Mouse (Mus musculus): ENCODE data around the gene Hlcs. TPM values are rescaled to one million over a fixed set of nuclear protein-coding genes. Genes with fewer than 3 reads are reported as not detected.
"Not testable (repeated sequence)": the region's sequence is repeated elsewhere in the genome, so short reads cannot be mapped to it uniquely, and the experiment has no call there.

The Hlcs gene
- polyA plus RNA-seq, 1 experiment from 2014 or later: 7.1 TPM

- ATAC-seq (replicated peaks; ENCODE audit: low FRiP score) (no peak), DNase-seq (ENCODE audit: low spot score) (no peak)
- Histone ChIP-seq H3K4me2 (no peak overlapping the region), H3K9me3 (ENCODE audit: control insufficient read depth, low read length) (no peaks in the 10 kb centered on the region), H3K27ac (ENCODE audit: low read depth, low read length) (no peak overlapping the region), H3K27me3 (replicated peaks; ENCODE audit: control insufficient read depth, insufficient read depth, low read length) (no peaks in the 10 kb centered on the region), H3K9ac (ENCODE audit: low read depth, low read length) (no peak overlapping the region), H3K36me3 (ENCODE audit: control insufficient read depth, insufficient read depth, low read length) (no peaks in the 10 kb centered on the region), H3K4me1 (replicated peaks; ENCODE audit: control insufficient read depth, insufficient read depth, low read length) (no peaks in the 10 kb centered on the region), H3K4me3 (ENCODE audit: low read depth, low read length) (no peak overlapping the region)
- WGBS: 72% methylated on average over 11 of the region's 11 CpGs
Measured at GRCm38 (mm10) chr16:94349588-94350286, 36.4 kb upstream of the Hlcs start.

DNA sequence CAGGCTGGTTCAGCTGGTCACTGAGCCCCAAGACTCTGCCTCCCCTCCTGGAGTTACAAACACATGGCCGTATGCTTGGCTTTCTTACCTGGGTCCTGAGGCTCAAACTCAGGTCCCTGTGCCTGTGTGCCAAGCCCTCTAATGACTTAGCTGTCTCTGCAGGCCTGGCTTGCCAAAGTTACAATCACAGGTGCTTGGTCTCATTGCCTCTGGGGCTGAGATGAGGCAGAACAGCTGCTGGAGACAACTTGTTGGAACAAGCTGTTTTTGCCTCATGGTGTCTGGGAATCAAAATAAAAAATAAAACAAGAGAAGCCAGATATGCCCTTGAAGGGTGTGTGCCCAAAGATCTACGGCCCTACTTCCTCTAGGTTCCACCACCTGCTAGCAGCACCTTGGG, 35.4 kb upstream of the Hlcs start:
- Histone ChIP-seq H3K9me3 (ENCODE audit: control insufficient read depth, low read length) (no peaks in the 10 kb centered on the region), H3K36me3 (ENCODE audit: control insufficient read depth, insufficient read depth, low read length) (no peaks in the 10 kb centered on the region), H3K4me1 (replicated peaks; ENCODE audit: control insufficient read depth, insufficient read depth, low read length) (no peaks in the 10 kb centered on the region), H3K27ac (ENCODE audit: low read depth, low read length) (no peak overlapping the region), H3K4me2 (no peak overlapping the region), H3K27me3 (replicated peaks; ENCODE audit: control insufficient read depth, insufficient read depth, low read length) (no peaks in the 10 kb centered on the region), H3K4me3 (ENCODE audit: low read depth, low read length) (no peak overlapping the region), H3K9ac (ENCODE audit: low read depth, low read length) (no peak overlapping the region)
- no peak for DNase-seq (ENCODE audit: low spot score)
- no peak for ATAC-seq (replicated peaks; ENCODE audit: low FRiP score)
- WGBS: 79% methylated on average over 2 of the region's 2 CpGs

- no peaks in the 10 kb centered on the region for H3K36me3 ChIP-seq (ENCODE audit: control insufficient read depth, insufficient read depth, low read length)
- no peaks in the 10 kb centered on the region for H3K9me3 ChIP-seq (ENCODE audit: control insufficient read depth, low read length)
- H3K4me1 ChIP-seq (replicated peaks; ENCODE audit: control insufficient read depth, insufficient read depth, low read length): no peaks in the 10 kb centered on the region
- 71% methylated on average over 7 of the region's 7 CpGs for WGBS
- DNase-seq (ENCODE audit: low spot score) (no peak), ATAC-seq (replicated peaks; ENCODE audit: low FRiP score) (no peak)
- no peak overlapping the region for H3K27ac ChIP-seq (ENCODE audit: low read depth, low read length)
- no peak overlapping the region for H3K4me3 ChIP-seq (ENCODE audit: low read depth, low read length)
- H3K27me3 ChIP-seq (replicated peaks; ENCODE audit: control insufficient read depth, insufficient read depth, low read length): no peaks in the 10 kb centered on the region
- H3K4me2 ChIP-seq: no peak overlapping the region
- H3K9ac ChIP-seq (ENCODE audit: low read depth, low read length): no peak overlapping the region
Measured at GRCm38 (mm10) chr16:94347080-94347731, 33.8 kb upstream of the Hlcs start.

DNA sequence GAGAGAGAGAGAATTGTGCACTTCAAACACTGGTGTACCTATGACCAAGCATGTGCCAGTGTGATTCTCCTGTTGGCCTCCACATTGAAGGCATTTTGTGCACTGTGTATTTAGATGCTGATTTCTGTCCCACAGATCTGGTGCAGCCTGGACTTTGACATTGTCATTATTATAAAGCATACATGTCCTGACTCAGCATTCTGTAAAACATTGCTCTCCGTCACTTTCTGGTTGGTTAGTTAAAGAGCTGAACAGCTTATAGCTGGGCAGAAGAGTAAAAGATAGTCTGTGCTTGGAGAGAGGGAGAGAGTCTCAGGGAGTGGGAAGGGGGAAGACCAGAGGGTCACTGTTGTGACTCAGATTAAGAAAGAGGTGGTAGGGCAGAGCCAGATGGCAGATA, 32.4 kb upstream of the Hlcs start:
- Histone ChIP-seq H3K9ac (ENCODE audit: low read depth, low read length) (no peak overlapping the region), H3K27me3 (replicated peaks; ENCODE audit: control insufficient read depth, insufficient read depth, low read length) (no peaks in the 10 kb centered on the region), H3K36me3 (ENCODE audit: control insufficient read depth, insufficient read depth, low read length) (no peaks in the 10 kb centered on the region), H3K4me1 (replicated peaks; ENCODE audit: control insufficient read depth, insufficient read depth, low read length) (no peaks in the 10 kb centered on the region), H3K27ac (ENCODE audit: low read depth, low read length) (no peak overlapping the region), H3K4me3 (ENCODE audit: low read depth, low read length) (no peak overlapping the region), H3K4me2 (no peak overlapping the region), H3K9me3 (ENCODE audit: control insufficient read depth, low read length) (no peaks in the 10 kb centered on the region)
- no peak for ATAC-seq (replicated peaks; ENCODE audit: low FRiP score)
- no peak for DNase-seq (ENCODE audit: low spot score)
- WGBS: 64% methylated on average over 1 of the region's 1 CpGs

DNA sequence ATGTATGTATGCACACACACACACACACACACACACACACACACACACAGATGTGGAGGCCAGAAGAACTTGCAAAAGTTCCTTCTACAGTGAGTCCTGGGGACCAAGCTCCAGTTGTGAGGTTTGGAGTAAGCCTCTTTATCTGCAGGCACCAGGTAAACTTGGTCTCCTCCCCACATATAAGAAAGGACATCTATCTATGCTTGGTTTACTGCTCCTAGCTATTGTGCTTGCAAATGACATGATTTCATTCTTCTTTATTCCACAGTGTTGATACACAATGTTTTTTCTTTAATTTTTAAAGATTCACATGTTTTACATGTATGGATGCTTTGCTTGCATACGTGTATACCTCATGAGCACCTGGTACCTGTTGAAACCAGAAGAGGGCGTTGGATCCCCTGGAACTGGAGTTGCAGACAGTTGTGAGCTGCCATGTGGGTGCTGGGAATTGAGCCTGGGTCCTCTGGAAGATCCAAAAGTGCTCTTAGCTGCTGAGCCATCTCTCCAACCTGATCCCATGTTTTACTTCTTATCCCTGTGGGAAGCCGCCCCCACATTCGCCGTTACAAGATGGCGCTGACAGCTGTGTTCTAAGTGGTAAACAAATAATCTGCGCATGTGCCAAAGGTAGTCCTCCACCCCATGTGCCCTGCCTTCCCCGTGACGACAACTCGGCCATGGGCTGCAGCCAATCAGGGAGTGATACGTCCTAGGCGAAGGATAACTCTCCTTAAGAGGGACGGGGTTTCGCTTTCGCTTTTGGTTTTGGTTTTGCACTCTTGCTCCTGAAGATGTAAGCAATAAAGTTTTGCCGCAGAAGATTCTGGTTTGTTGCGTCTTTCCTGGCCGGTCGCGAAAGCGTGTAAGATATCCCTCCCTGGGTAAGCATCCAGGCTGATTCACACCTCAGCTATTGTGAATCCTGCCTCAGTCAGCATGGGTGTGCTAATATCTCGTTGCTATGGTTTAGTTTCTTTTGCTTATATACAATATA, 26.1 kb upstream of the Hlcs start:
- not testable (repeated sequence) for H3K36me3 ChIP-seq (ENCODE audit: control insufficient read depth, insufficient read depth, low read length); DNase-seq (ENCODE audit: low spot score); H3K4me2 ChIP-seq; H3K9ac ChIP-seq (ENCODE audit: low read depth, low read length); H3K27ac ChIP-seq (ENCODE audit: low read depth, low read length); H3K4me1 ChIP-seq (replicated peaks; ENCODE audit: control insufficient read depth, insufficient read depth, low read length); ATAC-seq (replicated peaks; ENCODE audit: low FRiP score); H3K4me3 ChIP-seq (ENCODE audit: low read depth, low read length); H3K9me3 ChIP-seq (ENCODE audit: control insufficient read depth, low read length); H3K27me3 ChIP-seq (replicated peaks; ENCODE audit: control insufficient read depth, insufficient read depth, low read length)
- 89% methylated on average over 19 of the region's 22 CpGs for WGBS

- Histone ChIP-seq H3K4me2 (no peak overlapping the region), H3K27ac (ENCODE audit: low read depth, low read length) (no peak overlapping the region), H3K36me3 (ENCODE audit: control insufficient read depth, insufficient read depth, low read length) (no peaks in the 10 kb centered on the region), H3K27me3 (replicated peaks; ENCODE audit: control insufficient read depth, insufficient read depth, low read length) (no peaks in the 10 kb centered on the region), H3K4me1 (replicated peaks; ENCODE audit: control insufficient read depth, insufficient read depth, low read length) (no peaks in the 10 kb centered on the region), H3K4me3 (ENCODE audit: low read depth, low read length) (no peak overlapping the region), H3K9me3 (ENCODE audit: control insufficient read depth, low read length) (no peaks in the 10 kb centered on the region), H3K9ac (ENCODE audit: low read depth, low read length) (no peak overlapping the region)
- WGBS: 55% methylated on average over 5 of the region's 5 CpGs
- DNase-seq (ENCODE audit: low spot score) (no peak), ATAC-seq (replicated peaks; ENCODE audit: low FRiP score) (no peak)
Measured at GRCm38 (mm10) chr16:94335656-94336055, 22.3 kb upstream of the Hlcs start.

- H3K27ac ChIP-seq (ENCODE audit: low read depth, low read length): no peak overlapping the region
- 61% methylated on average over 5 of the region's 5 CpGs for WGBS
- no peak overlapping the region for H3K4me3 ChIP-seq (ENCODE audit: low read depth, low read length)
- H3K9ac ChIP-seq (ENCODE audit: low read depth, low read length): no peak overlapping the region
- H3K27me3 ChIP-seq (replicated peaks; ENCODE audit: control insufficient read depth, insufficient read depth, low read length): peaks cover 27% of the 10 kb centered on the region
- no peak overlapping the region for H3K4me2 ChIP-seq
- H3K36me3 ChIP-seq (ENCODE audit: control insufficient read depth, insufficient read depth, low read length): no peaks in the 10 kb centered on the region
- peak; percentile 69 for DNase-seq (ENCODE audit: low spot score)
- peaks cover 16% of the 10 kb centered on the region for H3K4me1 ChIP-seq (replicated peaks; ENCODE audit: control insufficient read depth, insufficient read depth, low read length)
- no peaks in the 10 kb centered on the region for H3K9me3 ChIP-seq (ENCODE audit: control insufficient read depth, low read length)
- peak; percentile 53 for ATAC-seq (replicated peaks; ENCODE audit: low FRiP score)
Measured at GRCm38 (mm10) chr16:94331886-94332252, 18.5 kb upstream of the Hlcs start.

GRCm38 (mm10) chr16:94331233-94331885, 18.0 kb upstream of the Hlcs start:
- peaks cover 27% of the 10 kb centered on the region for H3K27me3 ChIP-seq (replicated peaks; ENCODE audit: control insufficient read depth, insufficient read depth, low read length)
- DNase-seq (ENCODE audit: low spot score): no peak
- H3K4me3 ChIP-seq (ENCODE audit: low read depth, low read length): no peak overlapping the region
- no peaks in the 10 kb centered on the region for H3K9me3 ChIP-seq (ENCODE audit: control insufficient read depth, low read length)
- H3K4me1 ChIP-seq (replicated peaks; ENCODE audit: control insufficient read depth, insufficient read depth, low read length): peaks cover 16% of the 10 kb centered on the region
- no peak overlapping the region for H3K9ac ChIP-seq (ENCODE audit: low read depth, low read length)
- 74% methylated on average over 9 of the region's 9 CpGs for WGBS
- H3K27ac ChIP-seq (ENCODE audit: low read depth, low read length): no peak overlapping the region
- no peaks in the 10 kb centered on the region for H3K36me3 ChIP-seq (ENCODE audit: control insufficient read depth, insufficient read depth, low read length)
- ATAC-seq (replicated peaks; ENCODE audit: low FRiP score): peak; percentile 8; the same call in 1 of the 2 replicates
- no peak overlapping the region for H3K4me2 ChIP-seq

All from liver, embryonic 11.5 days (tissue).